Mouse (Mus musculus) cerebellum, adult 11 months (tissue): ENCODE data around the gene Lrrk1.

Experiments
- DNase-seq: peaks from one replicate; pipeline ENCODE4 v3.0.0; 2022

The Lrrk1 gene

DNA sequence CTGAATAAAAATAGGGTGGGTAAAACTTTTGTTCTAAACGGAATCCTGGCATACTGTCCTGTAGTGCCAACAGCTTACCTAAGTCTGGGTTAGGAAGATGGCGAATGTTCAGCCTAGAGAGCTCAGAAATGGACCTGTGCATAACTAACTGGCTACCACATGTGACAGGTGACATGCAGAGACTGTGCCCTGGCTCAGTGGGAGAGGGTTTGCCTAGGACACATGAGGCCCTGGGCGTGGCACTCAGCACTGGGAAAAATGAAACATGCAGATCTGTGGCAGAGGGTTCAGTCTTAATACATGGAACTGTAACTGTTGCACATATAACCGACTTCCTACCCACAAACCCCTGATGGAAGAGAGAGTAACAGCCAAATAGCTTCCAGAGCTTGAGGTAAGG, 204.1 kb downstream of the Lrrk1 start:
- no peak for DNase-seq

DNA sequence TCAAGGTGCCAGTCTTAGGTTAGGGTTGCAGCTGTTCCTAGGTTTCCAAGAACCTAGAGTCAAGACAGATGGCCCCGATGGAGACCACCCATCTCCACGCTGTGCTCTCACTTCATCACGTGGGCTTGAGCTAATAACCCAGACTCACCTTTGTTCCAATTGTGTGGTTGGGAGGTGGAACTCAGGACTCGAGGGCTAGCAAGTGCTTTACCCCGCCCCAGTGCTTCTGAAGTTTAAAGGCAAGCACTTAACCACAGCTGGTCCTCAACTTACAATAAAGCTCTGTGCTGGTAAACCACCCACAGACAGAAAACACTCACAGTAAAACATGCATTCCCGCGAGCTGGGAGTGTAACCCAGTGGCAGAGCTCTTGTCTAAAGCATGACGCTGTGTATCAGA, 204.7 kb downstream of the Lrrk1 start:
- DNase-seq: no peak

DNA sequence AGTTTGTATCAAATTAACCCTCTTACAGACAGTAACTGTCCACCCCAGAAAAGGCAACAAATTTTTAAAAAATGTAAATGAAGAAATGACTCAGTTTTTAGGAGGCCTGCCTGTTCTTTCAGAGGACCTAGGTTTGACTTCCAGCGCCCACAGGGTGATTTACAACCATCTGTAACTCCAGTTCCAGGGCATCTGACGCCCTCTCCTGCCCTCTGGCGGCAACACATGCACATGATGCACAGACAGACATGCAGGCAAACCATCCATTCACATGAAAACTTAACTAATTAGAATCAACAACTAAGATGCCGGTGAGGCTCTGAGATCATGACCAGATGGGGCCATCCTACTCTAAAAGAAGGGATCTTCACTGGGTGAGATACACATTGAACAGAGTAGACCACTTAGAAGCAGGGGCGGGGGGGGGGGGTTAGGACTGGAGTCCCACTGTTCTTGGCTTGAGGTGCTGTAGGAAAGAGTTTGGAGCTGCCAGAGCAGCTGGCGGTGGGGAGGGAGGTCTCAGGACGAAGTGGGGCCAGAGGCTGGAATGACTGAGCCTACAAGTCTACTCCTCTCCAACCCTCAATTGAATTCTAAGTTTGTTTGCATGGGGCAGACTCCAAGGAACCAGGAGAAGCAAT, 206.0 kb downstream of the Lrrk1 start:
- DNase-seq: no peak

DNA sequence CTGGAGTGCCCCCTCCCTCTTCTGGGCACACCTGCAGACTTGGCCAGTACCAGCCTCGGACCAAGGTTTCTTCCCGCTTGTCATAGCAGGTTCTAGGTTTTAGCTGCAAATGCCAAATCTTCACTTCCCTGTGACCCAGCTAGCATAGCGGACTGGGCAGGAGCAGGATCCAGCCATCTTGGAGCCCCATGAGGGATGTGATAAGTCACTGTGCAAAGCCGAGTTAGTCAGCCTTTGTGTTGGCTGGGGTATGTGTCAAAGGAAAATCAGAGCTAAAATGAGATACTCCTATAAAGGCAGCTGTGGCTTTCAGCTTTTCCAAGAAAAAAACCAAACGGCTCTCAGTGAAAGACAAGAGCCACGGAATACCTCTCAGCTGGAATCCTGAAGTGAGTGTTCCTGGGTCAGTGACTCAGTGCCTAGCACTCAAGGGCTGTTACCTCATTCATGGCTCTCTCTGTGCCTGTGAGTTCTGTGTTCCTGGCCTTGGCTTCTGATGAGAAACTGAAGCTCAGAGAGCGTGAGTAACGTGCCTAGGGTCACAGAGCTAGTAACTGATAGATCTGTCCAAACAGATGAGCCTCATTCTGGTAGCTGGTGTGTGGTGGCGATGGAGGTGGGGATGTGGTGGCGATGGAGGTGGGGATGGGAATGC, 207.3 kb downstream of the Lrrk1 start:
- no peak for DNase-seq

DNA sequence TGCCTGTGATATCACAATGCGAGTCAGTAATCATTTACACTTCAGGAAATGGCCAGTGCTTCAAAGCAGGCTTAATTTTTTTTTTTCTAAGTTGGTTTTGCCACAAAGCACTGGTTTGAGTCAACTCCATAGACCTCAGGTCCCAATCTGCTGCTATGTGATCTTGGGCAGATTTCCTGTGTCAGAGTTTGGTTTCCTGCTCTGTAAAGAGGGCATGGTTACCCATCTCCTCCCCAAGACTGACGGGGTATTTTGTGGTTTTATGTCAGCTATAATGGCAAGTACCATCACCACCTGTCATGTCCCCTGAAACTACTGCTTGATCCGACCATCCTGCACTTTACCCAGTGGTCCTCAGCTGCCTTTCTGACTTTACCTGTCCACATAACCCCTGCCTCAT, 207.9 kb downstream of the Lrrk1 start:
- no peak for DNase-seq

DNA sequence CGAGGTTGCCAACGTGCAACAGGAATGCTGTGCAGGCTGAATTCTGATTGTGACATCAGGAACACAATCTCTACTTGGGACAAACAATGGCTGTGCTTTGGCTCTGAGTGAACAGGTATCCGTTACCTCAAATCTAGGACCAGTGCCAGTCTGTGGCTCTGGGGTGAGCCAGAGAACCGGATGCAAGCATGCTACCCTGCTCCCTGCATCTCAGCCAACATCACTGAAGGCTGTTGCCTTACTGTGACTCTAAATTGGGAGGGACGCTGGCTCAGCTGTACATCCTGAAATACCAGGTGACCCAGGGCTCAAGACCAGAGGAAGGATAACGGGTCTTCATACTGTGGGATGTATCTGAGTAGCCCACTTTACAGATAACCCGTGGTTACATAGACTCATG, 208.4 kb downstream of the Lrrk1 start:
- no peak for DNase-seq

DNA sequence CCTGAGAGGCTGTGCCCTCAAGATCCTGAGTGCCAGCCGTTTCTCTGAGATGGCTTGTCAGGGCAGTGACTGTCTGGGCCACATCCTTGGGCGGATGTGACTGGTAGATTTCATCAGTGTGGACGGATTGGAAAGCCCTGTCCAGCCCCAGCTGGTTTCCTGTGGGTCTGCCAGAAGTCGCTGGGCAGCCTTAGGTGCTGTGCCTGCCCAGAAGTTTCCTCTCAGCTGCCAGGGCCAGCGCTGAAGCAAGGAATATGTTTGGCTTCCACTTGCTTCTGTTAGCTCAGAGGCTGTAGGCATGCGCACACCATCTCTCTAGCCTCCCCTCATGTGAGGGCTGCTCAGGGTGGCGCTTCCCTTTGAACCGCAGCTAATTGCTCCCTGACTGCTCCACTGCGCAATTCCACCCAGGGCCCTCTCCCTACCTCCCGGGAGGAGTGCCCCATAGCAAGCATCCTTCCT, 209.0 kb downstream of the Lrrk1 start:
- no peak for DNase-seq

DNA sequence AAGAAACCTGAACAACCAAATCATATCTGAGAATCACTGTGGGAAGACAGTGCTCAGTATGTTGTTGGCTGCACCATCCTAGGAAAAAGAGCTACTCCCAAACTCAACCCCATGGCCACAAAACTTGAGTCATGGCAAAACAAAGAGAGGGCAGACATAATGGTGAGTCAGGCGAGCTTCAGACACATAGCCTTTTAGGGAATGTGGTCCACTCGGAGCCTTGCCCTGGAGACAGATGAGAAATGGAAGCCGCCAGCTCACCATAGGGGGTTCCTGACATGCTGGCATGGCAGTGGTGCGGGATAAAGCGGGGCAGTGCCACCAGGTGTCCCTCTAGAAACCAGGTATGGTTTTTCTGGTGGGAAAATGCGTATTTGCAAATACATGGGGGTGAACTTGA, 210.0 kb downstream of the Lrrk1 start:
- DNase-seq: no peak

DNA sequence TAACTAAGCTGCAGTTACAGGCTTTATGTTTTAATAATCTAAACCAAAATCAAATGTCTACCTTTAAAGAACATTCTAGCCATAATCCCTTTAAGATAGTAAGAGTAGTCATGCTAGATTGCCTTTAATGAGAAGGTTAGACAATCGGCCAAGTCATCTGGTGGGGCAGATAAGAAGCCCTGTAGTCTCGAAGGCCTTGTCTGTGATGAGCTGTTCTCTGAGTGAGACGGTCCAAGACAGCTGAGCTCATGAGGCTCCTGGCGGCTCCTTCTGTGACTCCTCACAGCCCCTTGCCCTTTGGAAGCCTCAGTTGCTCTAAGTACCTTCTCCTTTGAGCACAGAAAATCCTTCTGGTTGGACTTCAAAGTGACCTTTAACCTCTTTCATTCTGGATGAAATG, 211.2 kb downstream of the Lrrk1 start:
- no peak for DNase-seq
